Mouse (Mus musculus): ENCODE data around the gene Kcnc3. TPM values are rescaled to one million over a fixed set of nuclear protein-coding genes. Genes with fewer than 3 reads are reported as not detected.

Gene Kcnc3
- polyA plus RNA-seq, 1 experiment, result 0.26 TPM

DNA sequence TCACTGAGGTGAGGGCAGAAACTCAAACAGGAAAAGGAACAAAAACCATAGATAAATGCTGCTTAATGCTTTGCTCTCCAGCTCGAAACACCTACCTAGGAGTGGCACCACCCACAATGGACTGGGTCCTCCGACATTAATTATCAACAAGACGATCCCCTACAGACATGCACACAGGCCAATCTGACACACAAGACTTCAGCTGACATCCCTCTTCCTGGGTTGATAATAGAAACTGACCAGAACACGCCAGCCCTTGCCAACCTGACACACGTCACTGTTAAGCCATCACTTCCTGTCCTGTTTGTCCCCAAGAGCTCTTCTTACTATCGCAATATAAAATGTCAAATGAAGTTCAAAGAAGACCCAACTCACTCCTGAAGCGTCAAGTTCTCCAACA is 61.0 kb downstream of the Kcnc3 start:
- H3K4me3 ChIP-seq (ENCODE audit: insufficient read depth, poor library complexity, severe bottlenecking), result no peak overlapping the region
- peaks cover 5% of the 10 kb centered on the region for H3K27me3 ChIP-seq (ENCODE audit: control insufficient read depth, insufficient read depth, insufficient read length)
- no peak for TF ChIP-seq USF1 (IDR thresholded peaks at IDR 0.05; ENCODE audit: low read depth)
- TF ChIP-seq CEBPB (IDR thresholded peaks at IDR 0.05; ENCODE audit: low read depth), result no peak
- no peak for TF ChIP-seq MAX (IDR thresholded peaks at IDR 0.05)
- TF ChIP-seq CTCF (IDR thresholded peaks at IDR 0.05; ENCODE audit: control insufficient read depth, insufficient read depth, insufficient read length), result no peak
- TF ChIP-seq FOSL1 (IDR thresholded peaks at IDR 0.05; ENCODE audit: insufficient read depth, low read length, poor library complexity, severe bottlenecking), result no peak
- TF ChIP-seq MYOD1 (IDR thresholded peaks at IDR 0.05; ENCODE audit: control insufficient read depth, insufficient read length, low read depth), result no peak
- TF ChIP-seq MYOG (IDR thresholded peaks at IDR 0.05; ENCODE audit: control insufficient read depth, extremely low read depth, insufficient read length), result no peak
- H3K79me2 ChIP-seq (ENCODE audit: control insufficient read depth, insufficient read depth), result no peaks in the 10 kb centered on the region
- H3ac ChIP-seq (ENCODE audit: control insufficient read depth, insufficient read length, low read depth), result no peak overlapping the region
- no peaks in the 10 kb centered on the region for H3K36me3 ChIP-seq (ENCODE audit: control insufficient read depth, insufficient read depth)
- H3K79me3 ChIP-seq (ENCODE audit: low read depth), result no peaks in the 10 kb centered on the region

DNA sequence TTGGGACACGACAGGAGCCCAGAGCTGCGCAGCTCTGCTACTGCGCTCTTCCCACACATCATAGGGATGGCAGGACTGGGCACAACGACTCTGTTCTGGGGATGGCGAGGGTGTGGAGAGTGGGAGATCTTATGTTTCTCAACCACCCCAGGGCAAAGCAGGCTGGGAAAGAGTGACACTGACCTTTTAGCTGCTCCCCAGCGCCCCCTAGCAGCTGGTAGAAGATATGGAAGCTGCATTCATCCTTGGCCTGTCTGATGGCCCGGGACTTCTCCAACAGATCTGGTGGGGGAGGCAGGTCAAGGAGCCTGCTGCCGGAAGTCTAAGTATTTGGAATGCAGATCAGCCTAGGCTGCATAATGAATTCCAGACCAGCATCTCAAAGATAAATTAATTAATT is 63.3 kb downstream of the Kcnc3 start:
- Histone ChIP-seq H3K36me3 (ENCODE audit: control insufficient read depth, insufficient read depth) (no peaks in the 10 kb centered on the region), H3K4me3 (ENCODE audit: insufficient read depth, poor library complexity, severe bottlenecking) (no peak overlapping the region), H3K79me3 (ENCODE audit: low read depth) (no peaks in the 10 kb centered on the region), H3K27me3 (ENCODE audit: control insufficient read depth, insufficient read depth, insufficient read length) (peaks cover 14% of the 10 kb centered on the region), H3ac (ENCODE audit: control insufficient read depth, insufficient read length, low read depth) (no peak overlapping the region), H3K79me2 (ENCODE audit: control insufficient read depth, insufficient read depth) (no peaks in the 10 kb centered on the region)
- TF ChIP-seq CEBPB (IDR thresholded peaks at IDR 0.05; ENCODE audit: low read depth) (no peak), MYOD1 (IDR thresholded peaks at IDR 0.05; ENCODE audit: control insufficient read depth, insufficient read length, low read depth) (no peak), MYOG (IDR thresholded peaks at IDR 0.05; ENCODE audit: control insufficient read depth, extremely low read depth, insufficient read length) (no peak), FOSL1 (IDR thresholded peaks at IDR 0.05; ENCODE audit: insufficient read depth, low read length, poor library complexity, severe bottlenecking) (no peak), MAX (IDR thresholded peaks at IDR 0.05) (no peak), USF1 (IDR thresholded peaks at IDR 0.05; ENCODE audit: low read depth) (no peak), CTCF (IDR thresholded peaks at IDR 0.05; ENCODE audit: control insufficient read depth, insufficient read depth, insufficient read length) (no peak)

Other genes with a start within 250 kb of the Kcnc3 start
- not detected for gene Syt3, start 206.6 kb upstream of the Kcnc3 start, polyA plus RNA-seq (2012; fragmentation: generic; extraction: Trizol)
- 0.11 TPM for gene 1700008O03Rik, start 204.8 kb upstream of the Kcnc3 start, polyA plus RNA-seq (2012; fragmentation: generic; extraction: Trizol)
- gene Lrrc4b, start 161.6 kb upstream of the Kcnc3 start, polyA plus RNA-seq (2012; fragmentation: generic; extraction: Trizol), result not detected
- not detected for gene Aspdh, start 125.3 kb upstream of the Kcnc3 start, polyA plus RNA-seq (2012; fragmentation: generic; extraction: Trizol)
- gene Josd2, start 122.7 kb upstream of the Kcnc3 start, polyA plus RNA-seq (2012; fragmentation: generic; extraction: Trizol), result 77.5 TPM
- gene Emc10, start 94.1 kb upstream of the Kcnc3 start, polyA plus RNA-seq (2012; fragmentation: generic; extraction: Trizol), result 93.5 TPM
- 0.95 TPM for gene Fam71e1, start 94.1 kb upstream of the Kcnc3 start, polyA plus RNA-seq (2012; fragmentation: generic; extraction: Trizol)
- gene Mybpc2, start 66.0 kb upstream of the Kcnc3 start, polyA plus RNA-seq (2012; fragmentation: generic; extraction: Trizol), result not detected
- gene Spib, start 58.6 kb upstream of the Kcnc3 start, polyA plus RNA-seq (2012; fragmentation: generic; extraction: Trizol), result 0.01 TPM
- gene Pold1, start 41.8 kb upstream of the Kcnc3 start, polyA plus RNA-seq (2012; fragmentation: generic; extraction: Trizol), result 66.1 TPM
- 61.0 TPM for gene Nr1h2, start 36.7 kb upstream of the Kcnc3 start, polyA plus RNA-seq (2012; fragmentation: generic; extraction: Trizol)
- not detected for gene Napsa, start 18.3 kb upstream of the Kcnc3 start, polyA plus RNA-seq (2012; fragmentation: generic; extraction: Trizol)
- 0.01 TPM for gene Myh14, start 80.2 kb downstream of the Kcnc3 start, polyA plus RNA-seq (2012; fragmentation: generic; extraction: Trizol)
- not detected for gene Izumo2, start 118.1 kb downstream of the Kcnc3 start, polyA plus RNA-seq (2012; fragmentation: generic; extraction: Trizol)
- gene Vrk3, start 157.7 kb downstream of the Kcnc3 start, polyA plus RNA-seq (2012; fragmentation: generic; extraction: Trizol), result 20.0 TPM
- 0.29 TPM for gene Zfp473, start 160.4 kb downstream of the Kcnc3 start, polyA plus RNA-seq (2012; fragmentation: generic; extraction: Trizol)
- 102 TPM for gene Nup62, start 225.4 kb downstream of the Kcnc3 start, polyA plus RNA-seq (2012; fragmentation: generic; extraction: Trizol)
- gene Il4i1, start 225.7 kb downstream of the Kcnc3 start, polyA plus RNA-seq (2012; fragmentation: generic; extraction: Trizol), result 0.63 TPM
- 290 TPM for gene Atf5, start 226.0 kb downstream of the Kcnc3 start, polyA plus RNA-seq (2012; fragmentation: generic; extraction: Trizol)

Data from C2C12 (cell line).